8 mouse cellular contexts compared by ENCODE assay signal in genomic region chr17:26507966-26508344, GRCm38 (mm10). TPM values are rescaled to one million over a fixed set of nuclear protein-coding genes. Genes with fewer than 3 reads are reported as not detected.
DNase-seq lines count a peak whose midpoint lies in the region; ATAC-seq lines count a peak whose summit lies in the region.

No protein-coding gene starts in this region.

- WGBS in intestine, embryonic 14.5 days, result 0% methylated on average over 46 of the region's 46 CpGs
- WGBS in midbrain, embryonic 10.5 days, result under 1% methylated on average over 46 of the region's 46 CpGs

- intact Hi-C loops in left cerebral cortex, postnatal 14 days (cut with DNase I), result loop anchor here (2.0 kb wide), 3 partner anchors 41 to 131 kb away; partner anchors contain the start of gene Ergic1

- H3K9me3 ChIP-seq in intestine, embryonic 14.5 days (ENCODE audit: control insufficient read depth, low read length), result no peaks in the 10 kb centered on the region
- H3K9me3 ChIP-seq in midbrain, embryonic 10.5 days (replicated peaks), result no peaks in the 10 kb centered on the region

- peak overlapping the region; percentile 96 for H3K27ac ChIP-seq in intestine, embryonic 14.5 days (ENCODE audit: low read depth)
- H3K27ac ChIP-seq in midbrain, embryonic 10.5 days (replicated peaks), result peak overlapping the region; percentile 99

- H3K4me3 ChIP-seq in intestine, embryonic 14.5 days (ENCODE audit: low read depth, low read length), result peak overlapping the region; percentile 67
- H3K4me3 ChIP-seq in midbrain, embryonic 10.5 days, result peak overlapping the region; percentile 83

- peaks cover 40% of the 10 kb centered on the region for H3K4me1 ChIP-seq in intestine, embryonic 14.5 days (replicated peaks; ENCODE audit: control insufficient read depth, insufficient read depth, low read length)
- peaks cover 58% of the 10 kb centered on the region for H3K4me1 ChIP-seq in midbrain, embryonic 10.5 days

- peak; percentile 18 for ATAC-seq in activated CD4-positive, CD25-positive, alpha-beta regulatory T cell, adult 4 months
- peak; percentile 11 for ATAC-seq in frontal cortex, adult (ENCODE audit: low TSS enrichment)
- ATAC-seq in intestine, embryonic 14.5 days (replicated peaks; ENCODE audit: low FRiP score, low TSS enrichment, low read depth), result peak; percentile 82
- no peak for ATAC-seq in megakaryocyte-erythroid progenitor cell, adult 5-6 weeks (replicated peaks; ENCODE audit: low FRiP score, low TSS enrichment, poor library complexity, severe bottlenecking)

- H3K9ac ChIP-seq in intestine, embryonic 14.5 days (ENCODE audit: low read length), result peak overlapping the region; percentile 90

- H3K27me3 ChIP-seq in intestine, embryonic 14.5 days (replicated peaks; ENCODE audit: control insufficient read depth, insufficient read depth, low read length), result no peaks in the 10 kb centered on the region
- H3K27me3 ChIP-seq in midbrain, embryonic 10.5 days (ENCODE audit: low read depth, poor library complexity, severe bottlenecking), result peaks cover 17% of the 10 kb centered on the region; the same call in 1 of the 2 replicates

- peak; percentile 87 for DNase-seq in cerebellum, adult 9-10 months
- DNase-seq in intestine, embryonic 14.5 days (ENCODE audit: low spot score), result peak; percentile 95
- peak; percentile 82 to 83 for DNase-seq in left cerebral cortex, postnatal 14 days (ENCODE audit: low spot score in 2 of 2)
- DNase-seq in midbrain, embryonic 10.5 days (ENCODE audit: low spot score), result peak; percentile 83
- peak; percentile 70 to 74 for DNase-seq in right cerebral cortex, postnatal 36 days (ENCODE audit: low spot score in 2 of 2)

- peak overlapping the region; percentile 64 for H3K4me2 ChIP-seq in intestine, embryonic 14.5 days (ENCODE audit: low read length)

- peaks cover 9% of the 10 kb centered on the region; the same call in 1 of the 2 replicates for H3K36me3 ChIP-seq in intestine, embryonic 14.5 days (ENCODE audit: control insufficient read depth, insufficient read depth, low read length)
- H3K36me3 ChIP-seq in midbrain, embryonic 10.5 days, result peaks cover 21% of the 10 kb centered on the region

RNA-seq across cellular contexts. Expression of gene Ergic1, which starts 53.3 kb away (rescaled TPM):
- 10 to 100 TPM; 39.5 to 45.7 TPM for polyA plus RNA-seq in activated CD4-positive, CD25-positive, alpha-beta regulatory T cell, adult 4 months (2017; shearing (Covaris generic))
- 135 and 136 TPM in 2 replicates for polyA plus RNA-seq in intestine, embryonic 14.5 days (2014; fragmentation: Nextera tagmentation; extraction: Ambion mirVana)
- 100 to 1,000 TPM; 180 to 195 TPM for total RNA-seq in left cerebral cortex, postnatal 14 days (2021)
- polyA plus RNA-seq in midbrain, embryonic 10.5 days (2016; fragmentation: Nextera tagmentation; extraction: Ambion mirVana), result 104 and 113 TPM in 2 replicates
- total RNA-seq in megakaryocyte-erythroid progenitor cell, adult 5-6 weeks (2014; fragmentation: Nextera tagmentation), result 51.7 and 55.0 TPM in 2 replicates
- total RNA-seq in megakaryocyte-erythroid progenitor cell, adult 5-6 weeks (2017), result 31.6 and 40.3 TPM in 2 replicates

RNA-seq across cellular contexts. Expression of gene Dusp1, which starts 54.0 kb away (rescaled TPM):
- polyA plus RNA-seq in activated CD4-positive, CD25-positive, alpha-beta regulatory T cell, adult 4 months (2017; shearing (Covaris generic)), result 10 to 100 TPM; 25.1 to 28.8 TPM
- 14.5 and 17.0 TPM in 2 replicates for polyA plus RNA-seq in intestine, embryonic 14.5 days (2014; fragmentation: Nextera tagmentation; extraction: Ambion mirVana)
- 10 to 100 TPM; 28.4 to 33.2 TPM for total RNA-seq in left cerebral cortex, postnatal 14 days (2021)
- polyA plus RNA-seq in midbrain, embryonic 10.5 days (2016; fragmentation: Nextera tagmentation; extraction: Ambion mirVana), result 21.7 and 28.8 TPM in 2 replicates
- 18.4 and 29.1 TPM in 2 replicates for total RNA-seq in megakaryocyte-erythroid progenitor cell, adult 5-6 weeks (2014; fragmentation: Nextera tagmentation)
- total RNA-seq in megakaryocyte-erythroid progenitor cell, adult 5-6 weeks (2017), result 73.3 and 79.0 TPM in 2 replicates
